Mouse (Mus musculus) layer of hippocampus, postnatal 36 days (tissue): ENCODE measurements at regions not wholly inside any gene's neighbourhood (a gene's known extent, or its start where the extent isn't known, plus 50 kb on each side); places are given as distances from the start of the nearest gene placed in this dataset.

Experiments
- DNase-seq, 2 experiments: peaks; one replicate each; pipeline ENCODE4 v3.0.0; 2022

DNA sequence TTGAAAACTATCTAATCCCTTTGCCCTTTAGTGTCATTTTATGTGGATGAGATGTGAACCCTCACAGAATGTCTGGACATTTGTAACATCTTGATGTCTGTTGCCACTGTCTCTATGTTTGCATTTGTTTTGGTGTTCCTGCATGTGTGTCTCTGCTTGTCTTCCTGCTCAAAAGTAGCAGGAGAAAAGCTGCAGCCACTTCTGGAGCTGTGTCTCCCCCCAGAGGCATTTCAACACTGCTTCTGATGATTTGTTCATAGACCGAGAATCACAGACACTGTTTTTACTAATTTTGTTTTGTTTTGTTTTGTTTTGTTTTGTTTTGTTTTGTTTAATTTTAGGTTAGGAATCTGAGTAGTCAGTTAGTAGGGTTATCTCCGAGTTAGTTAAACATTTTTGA is 883.8 kb downstream of the Gbe1 start:
- peak in 1 of 2 experiments; percentile 7 for DNase-seq

DNA sequence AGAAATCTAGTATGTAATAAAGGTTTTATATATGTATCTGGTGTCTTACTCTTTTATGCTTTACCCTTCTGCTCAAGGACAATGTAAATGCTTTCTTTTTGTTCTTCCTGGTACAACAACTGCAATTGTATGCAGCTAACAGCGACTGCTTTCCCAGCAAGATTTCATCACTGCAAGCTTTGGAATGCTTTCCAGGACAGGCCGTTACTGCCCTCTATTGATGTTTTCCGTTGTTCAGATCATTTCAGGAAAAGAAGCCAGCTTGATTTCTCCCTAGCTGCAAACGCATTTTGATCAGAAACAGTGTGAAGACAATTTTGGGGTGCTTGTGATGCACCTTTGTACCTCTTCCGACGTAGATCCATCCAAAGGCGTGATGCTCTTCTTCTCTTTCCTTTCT is 895.1 kb downstream of the Gbe1 start:
- peak in 1 of 2 experiments; percentile 5 for DNase-seq

DNA sequence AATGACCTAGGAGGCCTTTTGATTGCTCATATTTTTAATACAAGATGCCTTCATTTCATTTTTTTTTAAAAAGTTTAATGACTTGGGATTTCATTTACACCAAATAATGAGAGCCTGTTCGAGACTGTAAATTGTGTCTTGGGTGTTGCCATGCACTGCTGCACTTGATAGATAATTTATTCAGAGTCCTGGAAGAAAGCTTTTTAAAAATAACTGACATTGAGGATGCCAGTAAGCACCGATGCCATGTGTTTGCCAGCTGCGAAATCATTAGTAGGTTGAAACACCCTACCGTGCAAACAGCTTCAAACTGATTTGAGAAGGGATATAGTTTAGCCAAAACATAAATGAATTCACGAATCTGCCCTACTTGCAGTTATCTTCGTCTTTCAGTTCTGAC is 910.7 kb downstream of the Gbe1 start:
- DNase-seq = no peak

DNA sequence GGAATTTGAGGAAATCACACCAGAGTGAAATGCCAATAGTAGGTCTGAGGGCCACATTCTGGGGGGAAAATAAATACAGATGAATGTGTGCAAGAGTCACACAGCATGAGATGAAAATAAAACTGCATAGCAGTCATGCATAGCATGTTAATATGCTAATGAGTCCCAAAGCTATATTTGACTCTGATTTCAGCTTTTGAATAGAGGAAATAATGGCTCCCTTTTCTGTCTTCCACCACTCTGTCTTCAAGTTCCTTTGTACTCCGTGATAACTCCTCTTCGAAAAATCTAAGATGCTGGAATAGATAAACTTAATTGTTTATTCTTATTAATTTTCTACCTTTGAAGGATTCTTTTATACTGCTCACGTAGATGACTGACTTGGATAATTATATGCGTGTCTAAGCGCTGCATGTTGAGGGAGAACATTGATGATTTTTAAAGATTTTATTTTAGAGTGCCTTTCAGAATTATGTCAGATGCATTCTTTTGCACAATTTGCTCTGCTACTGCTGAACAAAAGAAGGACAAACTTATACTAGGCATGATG is 916.4 kb downstream of the Gbe1 start:
- no peak for DNase-seq

DNA sequence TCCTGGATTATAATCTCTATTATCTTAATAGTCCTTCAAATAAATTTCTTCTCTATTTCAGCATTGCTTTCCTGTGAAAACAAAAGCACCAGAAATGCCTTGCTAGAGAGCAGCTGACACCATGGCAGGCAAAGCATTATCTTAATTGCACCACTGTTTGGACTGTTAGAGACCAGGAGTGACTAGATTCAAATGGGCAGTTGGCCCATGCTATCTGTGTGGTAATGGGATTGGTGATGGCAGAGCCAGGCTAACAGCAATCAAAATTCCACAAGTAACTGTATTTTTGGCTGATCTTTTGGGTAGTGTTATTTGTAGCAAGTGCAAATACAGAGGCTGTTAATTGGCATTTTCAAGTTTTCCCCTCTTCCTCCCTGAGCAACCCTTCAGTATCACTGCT is 929.3 kb downstream of the Gbe1 start:
- no peak for DNase-seq

DNA sequence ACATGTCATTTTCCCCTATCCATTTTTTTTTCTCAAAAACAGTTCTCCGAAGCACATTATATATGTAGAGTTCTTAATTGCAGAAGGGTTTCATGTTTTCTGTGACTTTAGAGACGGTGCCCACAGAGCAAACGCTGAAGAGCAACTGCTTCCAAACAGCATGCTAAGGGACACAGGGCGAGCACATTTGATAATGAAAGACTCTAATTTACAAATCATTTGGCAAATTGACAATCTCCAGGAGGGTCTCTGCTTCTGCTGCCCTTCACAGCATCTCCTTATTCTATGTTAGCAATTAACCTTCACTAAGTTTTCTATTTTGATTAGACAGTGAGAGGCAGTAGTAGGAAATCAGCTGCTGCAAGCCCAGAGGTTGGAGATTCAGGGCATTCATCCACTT is 929.7 kb downstream of the Gbe1 start:
- no peak for DNase-seq

DNA sequence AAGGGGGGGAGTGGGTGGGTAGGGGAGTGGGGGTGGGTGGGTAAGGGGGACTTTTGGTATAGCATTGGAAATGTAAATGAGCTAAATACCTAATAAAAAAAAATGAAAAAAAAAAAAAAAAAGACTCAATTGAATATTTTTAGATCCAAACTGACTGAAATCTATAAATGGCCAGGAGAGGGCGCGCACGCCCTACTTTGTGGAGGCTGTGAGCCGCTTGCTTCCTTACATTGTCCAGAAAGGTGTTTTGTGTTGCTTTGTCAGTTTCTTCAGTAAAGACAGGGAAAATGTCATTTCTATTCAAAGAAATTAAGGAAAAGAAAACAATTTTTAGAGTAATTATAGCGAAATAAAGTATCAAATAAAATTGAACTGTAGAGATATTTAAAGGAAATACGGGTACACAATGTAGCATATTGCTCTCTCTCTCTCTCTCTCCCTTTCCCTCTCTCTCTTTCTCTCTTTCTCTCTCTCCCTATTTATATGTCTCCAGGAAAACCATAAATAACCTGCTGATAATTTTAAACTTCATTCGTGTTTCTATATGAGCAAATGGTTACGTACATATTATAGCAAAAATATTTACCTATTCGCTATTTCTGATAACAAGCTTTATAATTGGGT is 933.9 kb downstream of the Gbe1 start:
- DNase-seq = peak; percentile 49 to 64

DNA sequence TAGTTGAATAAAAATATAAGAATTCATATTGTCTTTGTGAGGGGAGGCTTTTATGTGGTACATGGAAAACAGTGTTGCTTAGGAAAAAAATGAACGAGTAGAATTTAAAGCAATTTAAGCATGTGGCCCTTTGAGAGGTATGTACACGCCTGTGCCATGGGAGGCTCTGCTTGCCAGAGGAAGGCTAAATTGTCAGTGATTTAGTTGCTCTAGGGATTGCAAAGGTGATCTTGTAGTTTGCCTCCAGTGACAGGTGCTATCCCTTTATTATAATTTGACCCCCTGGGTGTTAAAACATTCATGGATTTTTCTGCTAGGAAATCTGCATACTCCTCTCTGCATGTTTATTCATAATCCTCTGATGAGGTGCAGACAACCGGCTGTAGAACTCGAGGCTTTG is 942.0 kb downstream of the Gbe1 start:
- no peak for DNase-seq

DNA sequence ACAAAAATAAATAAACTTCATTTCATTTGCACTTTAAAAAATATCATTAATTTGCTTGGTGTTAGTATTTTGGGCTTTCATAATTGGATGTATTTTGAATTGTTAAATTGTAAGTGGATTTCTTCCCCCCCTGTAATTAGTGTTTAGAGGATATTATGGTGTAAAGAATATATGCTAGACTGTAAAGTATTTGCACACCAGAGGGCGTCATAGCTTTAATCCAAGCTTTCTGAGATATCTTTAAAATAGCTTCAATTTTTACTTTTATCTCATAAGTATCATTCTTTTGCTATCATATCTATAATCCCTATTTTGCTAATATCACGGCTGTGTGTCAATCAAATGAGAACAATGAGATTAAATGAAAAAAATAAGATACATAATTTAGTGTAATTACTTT is 942.4 kb downstream of the Gbe1 start:
- DNase-seq = no peak

DNA sequence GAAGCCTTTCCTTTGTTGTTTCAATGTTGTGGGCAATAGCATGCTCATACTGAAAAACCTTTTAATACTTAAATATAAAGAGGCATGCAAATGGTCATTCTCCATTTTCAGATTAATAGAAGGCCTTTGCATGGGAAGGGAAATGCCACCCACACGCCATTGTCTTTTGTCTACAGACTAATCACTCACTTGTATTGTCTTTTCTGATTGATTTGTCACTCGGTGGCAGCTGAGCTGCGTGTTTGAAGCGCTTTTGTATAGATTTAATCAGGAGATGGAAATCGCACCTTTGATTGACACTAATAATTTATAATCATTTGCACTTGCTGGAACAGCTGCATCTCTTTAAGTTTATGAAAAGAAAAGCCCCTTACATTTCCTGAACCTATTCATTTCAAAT is 953.4 kb downstream of the Gbe1 start:
- no peak for DNase-seq
